Mouse (Mus musculus) adrenal gland (tissue): ENCODE measurements at regions not wholly inside any gene's neighbourhood (a gene's known extent, or its start where the extent isn't known, plus 50 kb on each side); places are given as distances from the start of the nearest gene placed in this dataset.

Experiments used
- intact Hi-C: fragments of 180-260 bp; cut with DNase I; formaldehyde crosslinking; loops from one replicate; pipeline ENCODE4 v1.15.1; 2025

DNA sequence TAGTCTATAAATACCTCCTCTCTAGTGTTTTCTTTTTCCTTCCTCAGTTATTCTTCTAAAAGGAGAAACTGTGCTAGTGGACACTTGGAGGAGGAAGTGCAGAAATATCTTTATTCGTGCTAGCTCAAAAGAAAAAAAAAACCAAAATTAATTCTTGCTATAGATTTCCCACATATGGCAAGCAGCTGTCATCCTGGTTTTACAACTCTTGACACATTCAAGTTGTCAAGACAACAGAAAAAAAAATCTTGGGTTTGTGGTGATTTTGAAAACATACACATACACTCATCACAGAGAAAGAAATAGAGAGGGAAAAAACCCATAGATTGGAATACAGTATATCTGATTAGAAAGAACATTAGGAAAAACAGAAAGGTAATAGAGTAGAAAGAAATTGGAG is 352.8 kb upstream of the Slco3a1 start:
- intact Hi-C loops = no loop called here

DNA sequence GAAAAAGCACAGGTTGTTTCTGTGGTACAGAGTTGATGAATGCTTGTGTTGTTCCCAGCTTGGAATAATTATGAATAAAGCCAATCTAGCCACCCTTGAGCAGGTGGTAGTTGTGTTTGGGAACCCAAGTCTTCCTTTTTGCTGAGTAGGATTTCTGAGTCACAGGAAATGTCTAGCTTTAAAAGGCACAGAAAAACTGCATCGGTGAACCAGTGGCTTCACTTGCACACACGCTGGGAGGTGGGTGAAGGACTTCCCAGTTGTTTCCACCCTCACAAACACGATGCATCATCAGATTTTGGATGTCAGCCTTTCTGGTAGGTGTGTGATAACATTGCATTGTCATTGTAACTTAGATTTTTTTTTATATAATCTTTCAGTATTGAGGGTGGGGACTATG is 322.9 kb upstream of the Slco3a1 start:
- intact Hi-C loops = no loop called here

DNA sequence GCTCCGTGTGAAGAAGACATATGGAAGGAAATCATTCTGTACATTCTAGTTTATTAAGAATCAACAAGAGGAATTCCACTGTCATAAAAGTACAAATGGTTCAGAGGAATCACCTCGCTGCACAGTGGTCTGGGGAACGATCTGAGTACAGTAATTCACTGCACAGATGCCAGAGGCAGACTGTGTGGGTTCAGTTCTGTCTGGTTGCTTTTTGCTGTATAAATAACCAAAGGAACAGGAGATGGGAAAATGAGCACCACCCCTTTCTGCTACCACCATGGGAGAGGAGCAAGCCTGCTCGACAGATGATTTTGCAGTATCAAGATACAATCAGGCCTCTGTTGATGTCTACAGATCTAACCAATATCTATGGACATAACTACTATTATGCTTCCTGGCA is 322.1 kb upstream of the Slco3a1 start:
- intact Hi-C loops = no loop called here

DNA sequence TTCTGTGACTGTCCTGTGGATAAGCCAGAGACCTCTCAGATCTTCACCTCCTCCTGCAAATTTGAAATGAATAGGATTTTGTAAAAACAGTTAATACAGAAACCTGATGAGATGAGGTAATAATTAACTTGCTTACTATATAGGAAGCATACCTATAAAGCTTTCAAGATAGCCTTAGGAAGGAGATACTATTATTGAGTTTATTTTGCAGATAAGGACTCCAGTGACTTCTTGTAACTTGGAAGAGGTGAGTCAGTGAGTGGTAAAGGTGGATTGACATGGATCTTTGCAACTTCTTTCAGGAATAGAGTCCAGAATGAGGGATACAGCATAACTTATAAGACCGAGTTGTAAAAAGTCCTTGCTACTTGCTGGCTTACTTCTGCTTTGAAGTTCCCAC is 315.7 kb upstream of the Slco3a1 start:
- intact Hi-C loops = no loop called here

DNA sequence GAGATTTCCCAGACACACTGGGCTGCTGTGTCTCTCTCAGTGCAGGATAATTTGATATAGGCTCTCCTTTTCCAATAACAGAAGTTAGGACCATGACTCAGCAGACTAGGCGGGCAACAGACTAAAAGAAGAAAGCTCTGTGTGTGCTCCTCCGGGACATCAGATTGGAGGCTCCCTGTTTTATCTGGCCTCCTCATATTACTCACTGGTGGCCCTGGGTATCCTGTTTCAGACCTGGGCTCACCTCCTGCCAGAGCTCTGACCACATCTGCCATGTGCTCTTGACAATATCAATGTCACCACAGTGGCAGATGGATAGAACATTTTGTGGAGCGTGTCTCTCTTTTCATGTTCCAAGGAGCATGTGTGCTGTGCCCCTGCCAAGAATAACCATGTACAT is 308.1 kb upstream of the Slco3a1 start:
- intact Hi-C loops = no loop called here

DNA sequence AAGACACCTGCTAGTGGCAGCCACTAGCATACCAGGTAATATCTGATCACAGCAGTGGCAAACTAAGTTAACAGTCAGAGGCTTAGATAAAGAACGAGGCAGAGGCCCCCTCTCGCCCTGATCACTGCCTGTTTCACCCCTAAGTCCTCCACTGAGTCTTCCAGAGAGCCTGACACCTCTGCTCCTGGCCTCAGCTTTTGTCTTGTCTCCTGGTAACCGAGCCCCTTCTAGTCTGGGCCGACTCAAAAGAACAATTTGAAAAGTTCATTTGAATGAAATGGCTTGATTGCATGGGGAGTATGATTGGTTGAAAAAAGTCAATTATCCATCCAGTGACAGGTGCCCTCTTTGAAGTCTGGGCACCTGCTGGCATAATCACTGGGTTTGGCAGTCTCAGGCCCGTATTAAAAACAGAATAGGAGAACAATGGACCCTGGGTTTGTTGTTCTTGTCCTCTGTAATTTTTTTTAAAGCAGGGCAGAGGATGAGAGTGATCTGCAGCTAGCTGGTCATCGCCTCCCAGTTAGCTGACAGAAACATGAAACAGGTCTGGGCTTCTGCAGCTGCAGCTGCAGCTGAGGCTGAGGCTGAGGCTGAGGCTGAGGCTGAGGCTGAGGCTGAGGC is 289.8 kb upstream of the Slco3a1 start:
- intact Hi-C loops = no loop called here

DNA sequence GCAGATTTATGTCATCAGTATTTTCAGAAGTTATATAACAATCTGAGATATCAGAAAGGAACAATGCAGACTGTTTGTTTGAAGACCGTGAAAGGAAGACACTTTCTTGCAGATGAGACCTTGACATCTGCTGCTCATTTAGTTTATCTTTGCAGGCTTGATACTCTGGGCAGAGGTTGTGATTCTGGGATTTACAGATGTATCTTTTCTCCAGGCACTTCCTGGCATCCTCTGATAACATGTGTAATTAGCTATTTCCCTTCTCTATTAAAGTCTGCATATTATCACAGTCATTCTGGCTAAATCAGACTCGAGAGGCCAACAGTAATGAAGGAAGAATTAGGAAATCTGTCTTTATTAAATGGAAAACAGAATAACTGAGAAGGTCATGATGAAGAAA is 268.7 kb upstream of the Slco3a1 start:
- intact Hi-C loops = no loop called here

DNA sequence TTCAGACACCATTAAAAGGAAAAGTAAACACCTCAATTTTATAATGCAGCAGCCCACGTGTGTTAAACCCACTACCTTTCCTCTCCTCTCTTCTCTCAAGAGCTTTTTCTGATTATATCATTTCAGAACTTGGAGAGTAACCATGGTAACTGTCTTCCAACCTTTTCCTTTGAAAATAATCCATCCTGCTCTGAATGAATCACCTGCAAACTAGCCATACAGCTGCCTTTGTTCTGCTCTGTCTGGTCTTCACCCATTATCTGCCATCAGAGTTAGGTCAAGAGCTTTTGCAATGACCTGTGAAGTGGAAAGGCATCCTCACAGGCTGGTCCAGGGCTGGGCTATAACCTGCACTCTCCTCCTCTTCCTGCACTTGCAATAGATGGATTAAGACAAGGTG is 238.7 kb upstream of the Slco3a1 start:
- intact Hi-C loops = no loop called here

DNA sequence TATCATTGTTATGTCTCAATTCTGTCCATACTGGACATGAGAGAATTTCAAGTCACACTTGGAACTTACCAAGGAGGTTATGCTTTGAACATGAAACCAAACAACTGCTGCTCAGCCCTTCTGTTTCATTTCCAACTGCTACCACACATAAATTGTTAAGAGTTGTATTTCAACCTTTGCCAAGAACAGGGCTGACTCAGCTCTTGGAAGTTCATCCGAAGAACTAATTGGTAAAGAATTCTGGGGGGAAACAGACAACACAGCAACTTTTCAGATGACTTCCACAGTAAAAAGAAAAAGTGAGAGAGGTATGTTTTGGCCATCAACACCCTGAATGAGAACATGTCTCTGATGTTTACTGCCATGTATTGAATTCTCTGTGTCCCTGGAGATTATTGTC is 234.1 kb upstream of the Slco3a1 start:
- intact Hi-C loops = no loop called here

DNA sequence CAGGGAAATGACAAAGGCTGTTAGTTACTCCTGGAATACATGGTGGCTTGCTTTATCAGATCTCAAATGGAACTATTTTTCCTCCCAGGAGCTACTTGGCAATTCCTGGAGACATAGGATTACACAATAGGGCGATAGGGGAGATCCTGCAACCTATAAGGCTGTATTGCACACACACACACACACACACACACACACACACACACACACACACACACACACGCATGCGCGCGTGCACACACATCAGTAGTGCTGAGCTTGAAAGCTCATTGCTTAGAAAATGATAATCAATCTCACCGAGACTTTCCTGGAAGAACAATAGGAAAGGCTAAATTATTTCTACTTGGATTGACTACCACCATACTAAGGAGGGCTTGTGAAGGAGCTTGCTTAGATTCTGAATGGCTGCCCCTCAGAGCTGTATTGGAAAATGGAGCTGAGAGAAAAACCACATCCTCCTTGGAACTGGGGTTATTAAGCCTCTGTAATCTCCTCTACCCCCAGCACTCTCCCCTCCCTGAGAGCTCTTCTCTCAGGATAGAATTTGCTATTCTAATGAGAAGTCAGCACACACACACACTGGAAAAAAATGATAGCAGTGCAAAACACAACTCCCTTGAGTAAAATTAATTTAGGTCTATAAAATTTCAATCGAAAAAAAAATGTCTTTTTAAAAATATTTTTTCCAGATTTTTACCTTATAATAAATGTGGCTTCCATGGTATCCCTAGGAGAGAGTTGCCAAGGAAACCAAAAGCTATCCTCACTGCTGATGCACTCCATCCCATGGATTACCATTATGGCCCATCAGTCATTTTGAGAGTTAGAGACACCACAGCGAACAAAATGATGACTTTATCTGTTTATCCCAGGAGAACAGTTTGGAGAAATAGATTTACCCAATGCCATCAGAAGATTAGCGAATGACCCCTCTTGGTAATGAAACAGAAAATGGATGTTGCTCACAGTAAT is 217.1 kb upstream of the Slco3a1 start:
- intact Hi-C loops = no loop called here

DNA sequence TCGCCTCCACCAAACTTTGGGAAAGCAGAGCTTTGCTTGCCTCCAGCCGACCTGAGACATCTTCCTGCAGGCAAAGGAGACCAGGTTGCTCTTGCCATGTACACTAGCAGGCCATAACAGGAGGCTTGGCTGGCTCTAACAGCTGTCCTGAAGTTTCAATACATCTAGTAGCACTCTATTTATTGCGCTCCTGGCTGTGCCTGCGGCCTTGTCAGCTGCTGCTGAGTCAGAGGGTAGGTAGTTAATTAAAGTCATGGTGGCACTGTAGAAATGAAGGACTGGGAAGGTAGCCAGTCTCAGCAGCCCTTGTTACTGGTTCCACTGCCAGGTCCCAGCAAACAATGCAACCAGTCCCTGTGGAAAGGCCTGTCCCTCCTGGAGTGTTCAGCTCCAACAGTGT is 212.0 kb upstream of the Slco3a1 start:
- intact Hi-C loops = no loop called here

DNA sequence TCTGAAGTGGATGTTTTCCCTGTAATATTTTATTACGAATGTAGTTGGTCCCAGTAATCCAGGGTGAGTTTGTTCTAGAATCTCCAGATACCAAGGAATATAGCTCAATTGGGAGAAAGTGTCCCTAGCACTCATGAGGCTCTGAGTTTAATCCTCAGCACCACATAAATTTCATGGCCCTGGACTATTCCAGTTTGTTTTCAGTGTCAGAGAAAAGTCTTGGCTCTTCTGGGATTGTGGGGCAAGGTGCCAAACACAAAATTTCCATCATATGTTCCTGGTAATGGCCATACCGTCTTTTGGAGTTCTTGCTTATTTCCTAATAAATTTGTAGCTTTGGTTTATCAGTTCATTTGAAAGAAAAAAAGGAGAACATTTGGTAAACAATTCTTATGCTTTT is 202.9 kb upstream of the Slco3a1 start:
- intact Hi-C loops = no loop called here

DNA sequence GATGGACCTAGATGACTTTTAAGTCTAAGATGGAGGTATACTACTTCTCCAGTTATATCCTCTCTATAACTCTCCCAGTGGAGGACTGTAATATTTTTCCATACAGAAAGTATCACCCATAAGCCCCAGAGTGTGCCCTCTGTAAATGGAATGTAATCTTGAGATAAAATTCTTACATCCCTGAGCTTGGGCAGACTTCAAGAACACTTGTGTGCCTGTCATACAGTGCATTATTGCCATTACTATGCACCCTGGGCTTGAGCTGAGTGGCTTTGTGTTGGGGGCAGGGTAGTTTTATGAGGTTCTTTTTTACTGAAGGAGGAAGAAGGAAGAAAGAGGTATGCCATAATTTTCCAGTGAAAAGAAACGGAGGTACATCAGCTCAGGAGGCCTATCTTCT is 193.1 kb upstream of the Slco3a1 start:
- intact Hi-C loops = no loop called here

DNA sequence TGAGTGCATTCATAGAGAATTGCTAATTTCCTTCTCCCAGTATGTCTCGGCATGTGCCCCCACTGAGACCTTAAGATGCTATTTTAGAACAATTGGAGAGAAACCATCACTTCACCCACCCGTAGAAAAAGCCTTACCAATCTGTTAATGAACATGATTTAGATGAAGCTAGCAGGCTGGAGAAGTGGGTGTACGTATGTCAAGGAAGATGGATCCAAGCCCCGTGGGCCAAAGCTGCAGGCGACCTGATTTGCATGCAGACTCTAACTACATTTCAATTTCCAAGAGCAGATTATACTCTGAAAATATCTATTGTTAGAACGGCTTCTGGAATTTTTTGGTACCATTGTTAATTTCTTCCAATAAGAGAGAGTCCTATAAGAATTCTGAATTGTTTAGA is 180.4 kb upstream of the Slco3a1 start:
- intact Hi-C loops = no loop called here

DNA sequence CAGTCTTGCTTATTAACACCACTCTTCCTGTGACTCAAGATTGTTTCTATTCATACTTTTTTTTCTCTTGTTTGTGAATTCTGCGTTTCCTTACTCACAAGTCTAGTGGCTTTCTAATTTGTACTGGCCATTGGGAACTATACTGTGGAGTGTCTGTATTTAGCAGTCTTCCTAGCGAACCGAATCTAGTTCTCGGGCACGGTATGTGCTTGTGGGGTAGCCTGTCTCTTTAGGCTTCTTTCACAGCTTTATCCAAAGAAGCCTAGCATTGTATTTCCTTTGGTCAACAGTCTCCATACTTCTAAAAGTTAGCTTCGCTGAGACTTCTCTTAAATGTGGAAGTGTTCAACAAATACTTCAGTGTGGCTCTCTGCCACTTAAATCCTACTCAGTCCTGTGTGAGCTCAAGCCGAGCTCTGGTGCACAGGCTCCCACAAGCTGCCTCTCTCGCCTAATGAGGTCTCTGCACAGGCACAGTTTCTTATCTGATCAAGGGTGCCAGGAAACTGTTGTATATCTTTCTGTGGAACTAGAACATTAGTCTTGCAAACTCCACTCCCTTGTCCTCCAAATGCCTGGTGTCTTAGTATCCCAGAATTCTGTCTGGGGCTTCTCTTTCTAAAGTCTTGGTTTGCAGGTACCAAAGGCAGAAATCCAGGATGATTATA is 171.9 kb upstream of the Slco3a1 start:
- intact Hi-C loops = no loop called here

DNA sequence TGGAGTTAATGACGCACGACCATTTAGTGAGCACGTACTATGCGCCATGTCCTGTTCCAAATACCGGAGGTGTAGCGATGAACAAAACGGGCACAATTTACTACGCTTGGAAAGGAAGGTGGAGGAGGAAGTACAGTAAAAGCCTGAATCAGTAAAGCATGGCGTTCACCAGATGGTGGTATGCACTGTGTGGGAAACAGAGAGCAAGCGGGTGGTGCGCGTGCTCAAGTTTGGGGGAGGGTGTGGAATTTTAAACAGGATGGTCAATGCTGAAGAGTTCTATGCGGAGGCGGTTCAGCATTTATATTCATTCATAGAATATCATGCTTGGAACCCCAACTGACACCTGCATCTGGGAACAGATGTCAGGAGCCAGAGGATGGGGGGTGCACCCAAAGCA is 164.7 kb upstream of the Slco3a1 start:
- intact Hi-C loops = loop anchor here (10.0 kb wide), 1 partner anchor 385 kb away; no protein-coding TSS in a partner anchor

DNA sequence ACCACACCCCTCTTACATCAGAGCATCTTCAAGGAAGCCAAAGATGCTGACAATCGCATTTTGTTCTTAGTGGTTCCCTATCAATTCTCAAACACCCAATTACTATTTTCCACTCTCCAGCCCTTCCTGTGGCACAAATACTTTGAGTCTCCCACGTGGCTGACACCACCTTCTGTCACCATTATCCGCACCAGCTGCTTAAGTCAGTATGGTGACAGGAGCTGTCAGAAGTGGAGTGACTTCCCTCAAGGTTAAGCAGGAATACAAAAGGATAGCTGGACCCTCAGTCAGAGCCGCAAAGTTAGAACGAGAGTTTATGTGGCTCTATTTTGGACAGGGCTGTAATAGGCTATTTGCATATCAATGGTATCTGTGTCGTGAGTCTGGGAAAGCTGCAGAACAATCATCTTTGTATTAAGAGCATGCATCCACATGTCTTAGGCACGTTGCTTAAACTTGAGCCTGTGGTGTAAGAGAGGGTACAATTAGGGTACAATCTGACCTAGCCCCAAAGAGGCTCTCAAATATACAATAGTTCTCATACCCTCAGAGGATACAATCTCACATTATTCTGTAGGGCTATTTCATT is 155.5 kb upstream of the Slco3a1 start:
- intact Hi-C loops = loop anchor here (10.0 kb wide), 2 partner anchors 335 to 395 kb away; no protein-coding TSS in a partner anchor

DNA sequence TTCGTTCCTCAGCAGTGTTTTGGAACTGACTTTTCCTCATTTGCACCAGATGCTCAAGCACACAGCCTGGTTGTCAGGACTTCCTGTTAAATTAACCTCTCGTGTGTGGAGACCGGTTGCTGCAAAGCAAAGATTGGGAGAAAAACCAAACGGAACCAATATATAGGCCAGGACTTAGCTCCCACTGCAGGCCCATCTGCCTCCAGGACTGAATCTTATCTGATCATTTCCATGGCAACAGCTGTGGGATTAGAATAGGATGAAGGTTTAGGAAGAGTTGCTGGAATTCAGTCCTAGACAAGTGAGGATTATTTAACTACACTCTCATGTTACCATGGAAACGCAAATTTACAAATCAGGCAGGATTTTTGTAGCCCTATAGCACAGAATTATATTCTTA is 154.4 kb upstream of the Slco3a1 start:
- intact Hi-C loops = loop anchor here (10.0 kb wide), 1 partner anchor 334 kb away; no protein-coding TSS in a partner anchor

DNA sequence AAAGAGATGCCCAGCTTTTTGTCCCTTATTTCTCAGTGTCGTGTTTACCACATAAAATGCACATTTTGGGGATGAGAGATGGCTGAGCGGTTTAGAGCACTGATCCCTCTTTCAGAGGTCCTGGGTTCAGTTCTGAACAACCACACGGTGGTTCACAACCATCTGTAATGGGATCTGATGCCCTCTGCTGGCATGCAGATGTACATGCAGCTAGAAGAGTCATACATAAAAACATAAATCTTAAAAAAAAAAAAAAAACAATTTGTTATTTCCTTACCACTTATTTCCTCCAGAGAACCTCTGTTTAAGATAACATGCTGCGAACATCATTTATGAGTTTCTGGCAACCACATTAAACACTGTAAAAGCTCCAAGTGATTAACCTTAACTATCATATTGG is 149.0 kb upstream of the Slco3a1 start:
- intact Hi-C loops = loop anchor here (10.0 kb wide), 1 partner anchor 329 kb away; no protein-coding TSS in a partner anchor

DNA sequence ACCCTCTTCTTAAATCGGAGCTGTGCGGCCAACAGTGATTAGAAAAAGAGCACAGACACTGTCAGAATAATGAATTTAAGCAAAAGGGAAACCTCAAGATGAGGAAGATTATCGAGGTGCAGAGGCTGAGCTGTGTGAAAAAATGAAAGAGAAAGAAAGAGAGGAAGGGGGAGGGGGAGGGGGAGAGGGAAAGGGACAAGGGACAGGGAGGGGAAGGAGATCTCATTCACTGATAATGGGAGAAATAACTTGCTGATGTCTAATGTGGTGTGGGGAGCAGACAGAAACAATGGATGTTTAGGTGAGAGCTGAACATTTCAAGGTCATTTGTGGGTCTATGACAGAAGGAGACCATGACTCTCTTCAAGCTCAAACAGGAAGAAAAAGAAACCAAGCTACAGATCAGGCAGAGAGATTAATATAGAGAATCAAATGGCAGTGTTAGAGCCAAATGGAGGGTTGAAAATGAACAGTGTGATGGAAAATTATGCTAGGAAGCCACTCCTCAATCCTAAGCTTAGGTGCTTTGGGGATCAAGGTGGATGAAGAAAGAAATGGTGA is 143.3 kb upstream of the Slco3a1 start:
- intact Hi-C loops = no loop called here

DNA sequence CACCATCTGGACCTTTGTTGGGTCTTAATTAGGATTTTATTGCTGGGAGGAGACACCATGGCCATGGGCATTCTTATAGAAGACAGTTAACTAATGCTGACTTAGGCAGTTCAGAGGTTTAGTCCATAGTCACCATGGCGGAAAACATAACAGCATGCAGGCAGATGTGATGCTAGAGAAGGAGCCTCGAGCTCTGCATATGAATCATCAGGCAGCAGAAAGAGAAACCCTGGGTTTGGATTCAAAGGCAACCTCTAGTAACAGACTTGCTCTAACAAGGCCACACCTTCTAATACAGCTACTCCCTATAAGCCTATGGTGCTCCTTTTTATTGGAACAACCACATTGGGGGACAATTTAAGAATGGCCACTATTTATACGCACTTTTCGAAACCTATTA is 141.7 kb upstream of the Slco3a1 start:
- intact Hi-C loops = no loop called here
